Mouse (Mus musculus) inflammation-experienced regulatory T-cells, adult 6 months (primary cell): ENCODE measurements at regions not wholly inside any gene's neighbourhood (a gene's known extent, or its start where the extent isn't known, plus 50 kb on each side); places are given as distances from the start of the nearest gene placed in this dataset.
"Not testable (repeated sequence)": the region's sequence is repeated elsewhere in the genome, so short reads cannot be mapped to it uniquely, and the experiment has no call there.

ENCODE experiments used
- ATAC-seq: one replicate; pipeline ENCODE4 v1.8.0; 2017

GRCm38 (mm10) chr14:102790916-102791315, 191.5 kb downstream of the Kctd12 start:
- no peak for ATAC-seq

- no peak for ATAC-seq
Observed at GRCm38 (mm10) chr14:102782227-102782626, 200.2 kb downstream of the Kctd12 start.

- ATAC-seq = no peak
Observed at GRCm38 (mm10) chr14:102769716-102770115, 212.7 kb downstream of the Kctd12 start.

- ATAC-seq = no peak
Observed at GRCm38 (mm10) chr14:102748687-102749086, 233.8 kb downstream of the Kctd12 start.

GRCm38 (mm10) chr14:102742331-102742730, 240.1 kb downstream of the Kctd12 start:
- no peak for ATAC-seq

GRCm38 (mm10) chr14:102736656-102737055, 245.8 kb downstream of the Kctd12 start:
- no peak for ATAC-seq

- not testable (repeated sequence) for ATAC-seq
Observed at GRCm38 (mm10) chr14:102733718-102734117, 248.7 kb downstream of the Kctd12 start.

- no peak for ATAC-seq
Observed at GRCm38 (mm10) chr14:102731746-102732145, 250.7 kb downstream of the Kctd12 start.

GRCm38 (mm10) chr14:102722633-102723032, 259.8 kb downstream of the Kctd12 start:
- ATAC-seq = no peak

GRCm38 (mm10) chr14:102718558-102718957, 263.9 kb downstream of the Kctd12 start:
- no peak for ATAC-seq

- no peak for ATAC-seq
Observed at GRCm38 (mm10) chr14:102712600-102712999, 269.8 kb downstream of the Kctd12 start.

- no peak for ATAC-seq
Observed at GRCm38 (mm10) chr14:102706704-102707336, 275.6 kb downstream of the Kctd12 start.

- ATAC-seq = no peak
Observed at GRCm38 (mm10) chr14:102701108-102701507, 281.3 kb downstream of the Kctd12 start.

- ATAC-seq = no peak
Observed at GRCm38 (mm10) chr14:102700457-102700856, 282.0 kb downstream of the Kctd12 start.

- no peak for ATAC-seq
Observed at GRCm38 (mm10) chr14:102699015-102699414, 283.4 kb downstream of the Kctd12 start.

GRCm38 (mm10) chr14:102686791-102687190, 295.6 kb downstream of the Kctd12 start:
- ATAC-seq = no peak

GRCm38 (mm10) chr14:102676582-102676981, 305.9 kb downstream of the Kctd12 start:
- no peak for ATAC-seq

- no peak for ATAC-seq
Observed at GRCm38 (mm10) chr14:102674635-102675034, 307.8 kb downstream of the Kctd12 start.

GRCm38 (mm10) chr14:102673724-102674123, 308.7 kb downstream of the Kctd12 start:
- ATAC-seq = no peak

- no peak for ATAC-seq
Observed at GRCm38 (mm10) chr14:102663240-102663639, 319.2 kb downstream of the Kctd12 start.

- no peak for ATAC-seq
Observed at GRCm38 (mm10) chr14:102660351-102660750, 322.1 kb downstream of the Kctd12 start.

- no peak for ATAC-seq
Observed at GRCm38 (mm10) chr14:102656235-102656634, 326.2 kb downstream of the Kctd12 start.

GRCm38 (mm10) chr14:102629601-102630000, 352.8 kb downstream of the Kctd12 start:
- no peak for ATAC-seq

- no peak for ATAC-seq
Observed at GRCm38 (mm10) chr14:102621546-102621945, 360.9 kb downstream of the Kctd12 start.

- no peak for ATAC-seq
Observed at GRCm38 (mm10) chr14:102619056-102619455, 363.4 kb downstream of the Kctd12 start.
